Mouse (Mus musculus): ENCODE measurements at regions not wholly inside any gene's neighbourhood (a gene's known extent, or its start where the extent isn't known, plus 50 kb on each side); places are given as distances from the start of the nearest gene placed in this dataset.
A peak's percentile ranks its signal among the peaks of the same experiment; 100 is the strongest.

DNA sequence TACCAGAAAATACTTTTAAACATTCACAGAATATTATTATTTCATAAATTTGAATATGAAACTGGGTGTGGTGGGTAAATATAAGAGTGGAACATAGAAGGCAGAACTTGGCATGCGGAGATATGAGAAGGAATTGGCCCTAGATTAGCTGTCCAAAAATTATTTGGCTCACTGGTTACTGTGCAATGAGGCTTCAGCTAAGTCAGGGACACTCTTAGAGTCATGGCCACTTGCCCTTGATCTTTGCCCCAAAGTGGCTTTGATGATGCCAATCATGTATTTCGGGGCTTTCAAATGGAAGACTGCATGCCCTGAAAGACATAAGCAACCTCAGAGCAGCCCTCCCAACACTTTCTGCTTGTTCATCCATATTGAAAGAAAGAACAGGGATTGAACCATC, 76.9 kb downstream of the Pxdc1 start:
- no peak for DNase-seq (ENCODE audit: low spot score)

- no peak for DNase-seq (ENCODE audit: low spot score)
Observed at GRCm38 (mm10) chr13:34575997-34576314, 77.3 kb downstream of the Pxdc1 start.

DNA sequence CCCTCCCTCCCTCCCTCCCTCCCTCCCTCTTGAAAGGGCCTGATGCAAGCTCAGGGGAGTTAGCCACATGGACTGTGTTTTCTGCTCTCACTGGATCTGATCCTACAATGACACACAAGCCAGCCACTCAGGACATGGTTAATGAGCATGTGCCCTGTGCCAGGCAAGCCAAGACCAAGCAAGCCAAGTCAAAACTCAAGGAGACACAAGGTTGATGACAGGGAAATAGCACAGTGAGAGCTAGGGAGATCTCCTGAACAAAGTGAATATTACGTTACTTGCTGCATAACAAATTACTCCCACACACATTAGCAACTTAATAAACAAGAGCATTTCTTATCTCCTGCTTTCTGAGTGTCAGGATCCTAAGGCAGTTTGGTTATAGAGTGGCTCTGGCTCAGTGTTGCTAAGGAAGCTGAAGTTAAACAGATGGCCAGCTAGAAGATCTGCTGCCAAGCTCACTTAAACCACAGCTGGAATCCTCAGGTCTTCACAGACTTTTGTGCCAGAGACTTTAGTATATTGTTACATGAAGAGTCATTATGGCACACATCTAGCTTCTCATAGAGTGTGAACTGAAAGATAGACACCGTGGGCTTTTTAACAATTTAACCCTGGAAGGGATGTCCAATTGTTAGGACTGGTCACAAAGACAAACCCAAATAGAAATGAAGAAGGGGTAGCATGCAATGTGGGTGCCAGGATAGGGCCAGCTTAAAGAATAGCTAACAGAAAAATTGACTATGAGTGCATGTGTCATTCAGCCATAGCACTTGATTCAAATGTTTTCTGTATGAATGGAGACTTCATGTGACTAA, 77.9 kb downstream of the Pxdc1 start:
- peak; percentile 51 for DNase-seq (ENCODE audit: low spot score)

GRCm38 (mm10) chr13:34569312-34569711, 84.0 kb downstream of the Pxdc1 start:
- no peak for DNase-seq (ENCODE audit: low spot score)

GRCm38 (mm10) chr13:34566687-34567086, 86.6 kb downstream of the Pxdc1 start:
- DNase-seq (ENCODE audit: low spot score): no peak

GRCm38 (mm10) chr13:34550130-34550884, 103.0 kb downstream of the Pxdc1 start:
- DNase-seq (ENCODE audit: low spot score): no peak

DNA sequence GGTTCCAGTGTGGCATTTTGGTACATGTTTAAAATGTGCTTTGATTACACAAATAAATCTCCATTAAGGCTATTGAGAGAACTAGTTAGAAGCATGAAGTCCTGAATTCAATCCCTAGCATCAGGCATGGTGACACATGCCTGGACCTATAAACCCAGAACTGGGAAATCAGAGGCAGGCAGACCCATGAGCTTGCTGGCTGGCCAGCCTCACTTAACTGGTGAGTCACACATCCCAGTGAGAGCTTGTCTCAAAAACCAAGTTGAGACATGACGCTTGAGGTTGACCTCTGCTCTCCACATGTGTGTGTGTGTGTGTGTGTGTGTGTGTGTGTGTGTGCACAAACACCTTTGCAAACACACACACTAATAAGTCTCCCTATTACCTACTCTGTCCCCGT, 112.6 kb downstream of the Pxdc1 start:
- peak; percentile 6 for DNase-seq (ENCODE audit: low spot score)

GRCm38 (mm10) chr13:34533896-34534295, 119.4 kb downstream of the Pxdc1 start:
- DNase-seq (ENCODE audit: low spot score): peak; percentile 12

DNA sequence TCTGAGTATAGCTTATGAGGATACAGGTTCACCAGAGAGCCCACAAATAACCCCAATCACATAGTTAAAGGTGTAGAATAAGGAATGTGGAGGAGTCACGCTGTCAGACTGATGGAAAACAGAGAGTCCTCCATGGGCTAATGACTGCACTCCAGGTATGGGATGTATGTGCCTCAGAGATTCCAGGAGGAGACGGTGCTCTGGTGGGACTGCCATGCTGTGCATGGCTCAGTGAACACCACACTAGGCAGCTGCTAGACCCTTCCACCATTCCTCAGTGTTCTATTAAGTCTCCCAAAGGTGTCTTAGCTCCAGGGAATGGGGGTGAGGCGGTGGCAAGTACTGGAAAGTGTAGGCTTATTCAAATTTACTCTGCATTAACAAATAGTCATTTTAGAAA, 142.0 kb downstream of the Pxdc1 start:
- no peak for DNase-seq (ENCODE audit: low spot score)

- no peak for DNase-seq (ENCODE audit: low spot score)
Observed at GRCm38 (mm10) chr13:34507224-34507623, 146.1 kb downstream of the Pxdc1 start.

DNA sequence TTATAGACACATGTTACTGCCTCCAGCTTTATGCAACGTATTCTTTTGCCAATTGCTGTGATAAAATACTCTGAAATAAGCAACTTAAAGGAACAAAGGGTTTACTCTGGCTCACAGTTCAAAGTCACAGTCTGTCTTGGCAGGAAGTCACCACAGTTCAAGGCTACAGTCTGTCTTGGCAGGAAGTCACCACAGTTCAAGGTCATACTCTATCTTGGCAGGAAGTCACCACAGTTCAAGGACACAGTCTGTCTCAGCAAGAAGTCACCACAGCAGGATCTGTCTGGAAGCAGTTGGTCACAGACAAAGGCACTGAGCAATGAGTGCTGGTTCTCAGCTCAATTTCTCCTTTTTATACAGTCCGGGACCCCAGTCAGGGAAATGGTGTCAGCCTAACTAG, 147.4 kb downstream of the Pxdc1 start:
- DNase-seq (ENCODE audit: low spot score): no peak

- DNase-seq (ENCODE audit: low spot score): no peak
Observed at GRCm38 (mm10) chr13:34504879-34505278, 148.4 kb downstream of the Pxdc1 start.

DNA sequence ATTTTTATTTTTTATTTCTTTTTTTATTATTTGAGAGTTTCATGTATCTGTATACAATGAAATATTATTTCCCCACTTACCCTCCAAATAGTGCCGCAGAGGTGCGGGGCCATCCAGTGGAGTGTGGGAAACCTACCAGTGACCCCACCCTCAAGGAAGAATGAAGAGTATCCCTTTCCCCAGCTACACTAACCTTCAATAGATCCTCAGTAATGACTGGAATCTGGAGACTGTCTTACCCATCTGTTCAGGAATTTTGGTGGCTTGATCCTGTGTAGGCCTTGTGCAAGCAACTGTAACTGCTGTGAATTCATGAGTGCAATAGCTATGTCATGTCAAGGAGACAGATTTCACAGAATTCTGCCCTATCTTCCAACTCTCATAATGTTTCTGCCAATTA, 153.9 kb upstream of the Slc22a23 start:
- DNase-seq (ENCODE audit: low spot score): no peak

DNA sequence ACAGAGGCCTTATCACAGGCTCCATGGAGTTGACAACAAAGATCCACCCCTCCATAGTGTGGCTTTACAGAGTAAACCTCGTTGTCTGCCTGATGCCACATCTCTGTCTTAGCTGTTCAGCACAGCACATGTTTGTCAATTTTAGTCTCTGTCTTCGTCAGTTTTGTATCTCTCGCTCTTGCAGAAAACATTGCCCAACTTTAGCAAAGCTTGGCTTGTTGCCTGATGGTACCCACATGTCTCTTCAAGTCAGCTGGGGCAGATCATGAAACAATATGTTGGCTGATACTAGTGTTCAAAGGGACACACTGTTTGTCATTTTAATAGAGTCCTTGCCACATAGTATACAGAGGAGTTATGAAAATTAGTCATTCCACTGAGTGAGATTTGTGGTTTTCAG, 152.7 kb upstream of the Slc22a23 start:
- no peak for DNase-seq (ENCODE audit: low spot score)

DNA sequence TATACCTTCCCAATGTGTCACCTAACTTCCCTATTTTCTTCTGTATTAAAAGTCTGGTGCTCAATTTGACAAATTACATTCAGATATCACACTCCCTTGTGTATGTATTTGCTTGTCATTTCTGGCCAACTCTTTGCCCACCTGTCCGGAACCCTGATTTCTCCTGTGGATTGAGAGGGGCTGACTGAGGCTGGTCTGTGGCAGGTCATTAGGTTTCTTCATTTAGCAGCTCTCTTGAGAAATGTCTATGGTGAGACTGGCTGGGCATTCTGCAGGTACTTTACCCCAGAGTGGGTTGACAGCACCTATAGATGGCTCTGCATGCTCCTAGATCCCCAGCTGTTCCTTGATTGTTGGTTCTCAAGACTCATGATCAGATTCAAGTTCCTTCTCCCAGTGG, 139.8 kb upstream of the Slc22a23 start:
- DNase-seq (ENCODE audit: low spot score): no peak

DNA sequence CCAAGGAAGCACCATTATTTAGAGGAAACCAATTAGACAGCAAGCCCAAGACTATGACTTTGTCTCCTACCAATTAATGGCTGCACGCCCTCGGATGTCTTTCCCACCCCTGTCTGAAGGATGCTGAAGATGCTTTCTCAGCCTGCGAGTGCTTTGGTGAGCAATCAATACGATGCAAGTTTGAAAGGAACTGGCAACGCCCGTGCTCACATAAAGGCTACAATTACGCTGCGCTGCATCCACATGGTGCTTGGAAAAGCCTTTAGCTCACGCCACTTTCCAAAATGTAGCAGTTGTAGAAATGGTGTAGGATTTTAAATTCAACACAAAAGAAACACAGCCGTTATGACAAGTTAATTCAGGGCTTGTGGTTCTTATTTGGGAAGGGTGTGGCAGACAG, 136.5 kb upstream of the Slc22a23 start:
- no peak for DNase-seq (ENCODE audit: low spot score)

- DNase-seq (ENCODE audit: low spot score): no peak
Observed at GRCm38 (mm10) chr13:34470410-34470809, 125.4 kb upstream of the Slc22a23 start.

DNA sequence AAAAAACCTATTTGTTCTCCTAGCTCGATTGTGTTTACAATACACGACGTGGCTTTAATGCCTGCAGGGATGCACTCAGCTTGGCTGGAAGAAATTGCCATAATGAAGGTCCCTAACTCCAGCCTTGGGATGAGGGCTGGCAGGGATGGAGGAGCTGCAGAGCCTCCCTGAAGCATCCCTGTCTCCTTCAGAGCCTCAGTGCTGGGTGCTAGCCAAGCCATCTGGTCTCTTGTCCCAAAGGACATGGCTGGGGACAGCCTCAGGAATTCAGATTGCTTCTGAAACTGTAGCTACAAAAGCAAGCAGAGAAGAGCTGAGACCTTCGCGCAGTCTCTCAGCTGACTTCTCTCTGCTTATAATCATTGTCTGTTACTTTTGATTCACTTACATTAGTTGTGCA, 124.6 kb upstream of the Slc22a23 start:
- peak; percentile 17 for DNase-seq (ENCODE audit: low spot score)

GRCm38 (mm10) chr13:34468132-34468748, 123.3 kb upstream of the Slc22a23 start:
- DNase-seq (ENCODE audit: low spot score): no peak

DNA sequence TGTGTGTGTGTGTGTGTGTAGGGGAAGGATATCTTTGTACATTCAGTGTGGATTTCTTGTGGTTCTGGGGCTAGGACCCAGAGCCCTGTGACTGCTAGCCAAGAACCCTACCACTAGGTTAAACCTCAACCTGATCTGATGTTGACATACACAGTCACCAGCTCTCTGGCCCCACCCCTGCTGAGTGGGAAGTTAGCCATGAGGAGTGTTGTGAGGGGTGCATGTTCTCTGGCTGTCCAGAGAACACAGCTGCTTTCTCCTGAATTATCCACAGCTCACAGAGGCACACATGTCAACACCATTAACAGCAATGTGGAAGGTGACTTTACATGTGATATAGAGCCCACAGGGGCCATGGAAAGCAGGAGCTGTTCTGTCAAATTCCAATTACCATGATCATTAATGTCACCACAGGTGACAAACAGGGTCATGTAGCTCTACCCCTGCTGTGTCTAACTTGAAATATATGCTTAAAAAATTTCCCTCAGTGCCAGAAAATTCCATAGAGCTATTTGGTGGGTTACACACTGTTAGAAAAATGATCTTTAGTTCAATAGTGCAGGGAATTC, 121.0 kb upstream of the Slc22a23 start:
- DNase-seq (ENCODE audit: low spot score): no peak

- DNase-seq (ENCODE audit: low spot score): no peak
Observed at GRCm38 (mm10) chr13:34465456-34465855, 120.5 kb upstream of the Slc22a23 start.

DNA sequence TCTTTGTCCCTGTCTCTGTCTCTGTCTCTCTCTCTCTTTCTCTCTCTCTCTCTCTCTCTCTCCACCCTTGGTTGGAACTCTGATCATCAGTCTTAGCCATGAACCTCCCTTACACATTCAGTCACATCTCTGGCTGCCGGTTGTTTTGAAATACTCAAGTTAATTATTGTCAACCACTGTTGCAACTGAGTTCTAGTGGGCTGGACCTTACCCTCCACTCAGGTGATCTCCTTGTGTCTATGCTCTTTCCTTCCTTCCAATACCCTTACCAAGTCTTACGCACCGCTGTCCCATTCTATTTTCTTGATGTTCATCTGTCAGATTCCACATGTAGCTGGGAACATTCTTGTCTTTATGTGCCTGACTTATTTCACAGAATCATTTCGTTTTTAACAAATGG, 119.2 kb upstream of the Slc22a23 start:
- no peak for DNase-seq (ENCODE audit: low spot score)
